Comparison of ENCODE assay signal across 16 mouse cellular contexts in genomic region chr9:61249691-61250425, GRCm38 (mm10).
DNase-seq lines count a peak whose midpoint lies in the region; ATAC-seq and TF ChIP-seq lines count a peak whose summit lies in the region.
"Had no signal": no experiment of that assay in that cellular context is flagged by ENCODE, and none has a peak within 500 bp of the region (broad histone marks: within the 10 kb centered on the region; RNA-seq: fewer than 3 reads in every experiment).

No protein-coding gene starts in this region.

- no peak overlapping the region for H3K9ac ChIP-seq in forebrain, postnatal 0 days
- H3K9ac ChIP-seq in midbrain, embryonic 11.5 days (ENCODE audit: low read length): no peak overlapping the region
- H3K9ac ChIP-seq in midbrain, embryonic 16.5 days (ENCODE audit: low read depth, low read length): no peak overlapping the region
- H3K9ac ChIP-seq in embryonic facial prominence, embryonic 12.5 days: no peak overlapping the region; the same call in 1 of the 2 replicates
- H3K9ac ChIP-seq: liver, embryonic 15.5 days had no signal

- WGBS in forebrain, embryonic 10.5 days: 17% methylated on average over 5 of the region's 5 CpGs
- 17% methylated on average over 5 of the region's 5 CpGs for WGBS in forebrain, postnatal 0 days
- WGBS in midbrain, embryonic 11.5 days: 9% methylated on average over 5 of the region's 5 CpGs
- 8% methylated on average over 5 of the region's 5 CpGs for WGBS in midbrain, embryonic 16.5 days
- 29% methylated on average over 5 of the region's 5 CpGs for WGBS in embryonic facial prominence, embryonic 12.5 days

- ATAC-seq in forebrain, postnatal 0 days: no peak
- peak; percentile 55; the same call in 1 of the 2 replicates for ATAC-seq in midbrain, embryonic 11.5 days (ENCODE audit: low FRiP score)
- ATAC-seq in midbrain, embryonic 16.5 days: no peak
- no peak for ATAC-seq in embryonic facial prominence, embryonic 12.5 days (ENCODE audit: insufficient number of reproducible peaks, insufficient read depth, low FRiP score, low TSS enrichment)
- ATAC-seq: CD4-positive, CD25-positive, alpha-beta regulatory T cell, adult 4 months had no signal

- DNase-seq in forebrain, embryonic 10.5 days (ENCODE audit: extremely low spot score, low spot score): peak; percentile 64
- DNase-seq in forebrain, postnatal 0 days: no peak
- no peak for DNase-seq in midbrain, embryonic 11.5 days (ENCODE audit: low spot score, missing footprints)
- DNase-seq in spleen, postnatal 10 days (ENCODE audit: low spot score in 2 of 2): no peak
- DNase-seq in right cerebral cortex, postnatal 36 days (ENCODE audit: low spot score in 2 of 2): no peak
- DNase-seq: cerebellum, adult 9-10 months; gastrocnemius, postnatal 10 days; heart, adult 18-20 months; kidney, adult 18-20 months; right cerebral cortex, adult 18-20 months; thymus, postnatal 14 days had no signal

- H3K9me3 ChIP-seq in forebrain, embryonic 10.5 days: peaks cover 6% of the 10 kb centered on the region; the same call in 1 of the 2 replicates
- peaks cover 5% of the 10 kb centered on the region; the same call in 1 of the 2 replicates for H3K9me3 ChIP-seq in forebrain, postnatal 0 days (ENCODE audit: low read length)
- H3K9me3 ChIP-seq in midbrain, embryonic 11.5 days (ENCODE audit: control insufficient read depth, low read length): no peaks in the 10 kb centered on the region; the same call in 1 of the 2 replicates
- H3K9me3 ChIP-seq in midbrain, embryonic 16.5 days (replicated peaks; ENCODE audit: control insufficient read depth, low read length, poor library complexity, severe bottlenecking): 0 out of 2 replicates have a peak, but pooled peaks cover 3% of the 10 kb centered on the region
- H3K9me3 ChIP-seq in embryonic facial prominence, embryonic 12.5 days: peaks cover 6% of the 10 kb centered on the region; the same call in 1 of the 2 replicates
- H3K9me3 ChIP-seq: liver, embryonic 15.5 days had no signal

- peak overlapping the region; percentile 77 for H3K27ac ChIP-seq in forebrain, embryonic 10.5 days
- no peak overlapping the region for H3K27ac ChIP-seq in forebrain, postnatal 0 days (ENCODE audit: low read depth, low read length)
- H3K27ac ChIP-seq in midbrain, embryonic 11.5 days (ENCODE audit: low read depth, low read length): 0 out of 2 replicates have a peak overlapping the region, but pooled peaks have one; percentile 11
- H3K27ac ChIP-seq in midbrain, embryonic 16.5 days (ENCODE audit: low read length): no peak overlapping the region
- peak overlapping the region; percentile 13; the same call in 1 of the 2 replicates for H3K27ac ChIP-seq in embryonic facial prominence, embryonic 12.5 days
- H3K27ac ChIP-seq: kidney, postnatal 0 days; liver, embryonic 15.5 days had no signal

- peaks cover 30% of the 10 kb centered on the region for H3K4me1 ChIP-seq in forebrain, embryonic 10.5 days
- H3K4me1 ChIP-seq in forebrain, postnatal 0 days (ENCODE audit: insufficient read depth): no peaks in the 10 kb centered on the region; the same call in 1 of the 2 replicates
- H3K4me1 ChIP-seq in midbrain, embryonic 11.5 days (ENCODE audit: control insufficient read depth, insufficient read depth, low read length): peaks cover 6% of the 10 kb centered on the region; the same call in 1 of the 2 replicates
- no peaks in the 10 kb centered on the region for H3K4me1 ChIP-seq in midbrain, embryonic 16.5 days (ENCODE audit: control insufficient read depth, insufficient read depth, low read length)
- peaks cover 15% of the 10 kb centered on the region for H3K4me1 ChIP-seq in embryonic facial prominence, embryonic 12.5 days
- H3K4me1 ChIP-seq: liver, embryonic 15.5 days had no signal

- no peak overlapping the region for H3K4me2 ChIP-seq in forebrain, postnatal 0 days (ENCODE audit: low read depth)
- no peak overlapping the region for H3K4me2 ChIP-seq in midbrain, embryonic 11.5 days
- H3K4me2 ChIP-seq in midbrain, embryonic 16.5 days (ENCODE audit: low read length): no peak overlapping the region
- no peak overlapping the region for H3K4me2 ChIP-seq in embryonic facial prominence, embryonic 12.5 days (replicated peaks)
- H3K4me2 ChIP-seq: liver, embryonic 15.5 days had no signal

- H3K4me3 ChIP-seq in forebrain, embryonic 10.5 days: no peak overlapping the region
- no peak overlapping the region for H3K4me3 ChIP-seq in forebrain, postnatal 0 days (ENCODE audit: low read depth, low read length)
- H3K4me3 ChIP-seq in midbrain, embryonic 11.5 days (ENCODE audit: low read depth, low read length): no peak overlapping the region
- no peak overlapping the region for H3K4me3 ChIP-seq in midbrain, embryonic 16.5 days (ENCODE audit: low read depth, low read length)
- H3K4me3 ChIP-seq in embryonic facial prominence, embryonic 12.5 days: no peak overlapping the region
- H3K4me3 ChIP-seq: liver, embryonic 15.5 days had no signal

- no peak for TF ChIP-seq CTCF in forebrain, postnatal 0 days (IDR thresholded peaks at IDR 0.05; ENCODE audit: low read depth)

- H3K36me3 ChIP-seq in forebrain, embryonic 10.5 days (replicated peaks): no peaks in the 10 kb centered on the region
- no peaks in the 10 kb centered on the region for H3K36me3 ChIP-seq in forebrain, postnatal 0 days (ENCODE audit: insufficient read depth)
- H3K36me3 ChIP-seq in midbrain, embryonic 11.5 days (ENCODE audit: control insufficient read depth, insufficient read depth, low read length): no peaks in the 10 kb centered on the region
- no peaks in the 10 kb centered on the region for H3K36me3 ChIP-seq in midbrain, embryonic 16.5 days (ENCODE audit: control insufficient read depth, insufficient read depth, low read length)
- H3K36me3 ChIP-seq in embryonic facial prominence, embryonic 12.5 days: no peaks in the 10 kb centered on the region
- H3K36me3 ChIP-seq: liver, embryonic 15.5 days had no signal

- H3K27me3 ChIP-seq in forebrain, embryonic 10.5 days (ENCODE audit: poor library complexity, severe bottlenecking): peaks cover 12% of the 10 kb centered on the region; the same call in 1 of the 2 replicates
- no peaks in the 10 kb centered on the region for H3K27me3 ChIP-seq in forebrain, postnatal 0 days (ENCODE audit: insufficient read depth, low read length)
- H3K27me3 ChIP-seq in midbrain, embryonic 11.5 days (ENCODE audit: control insufficient read depth, insufficient read depth, low read length): no peaks in the 10 kb centered on the region; the same call in 1 of the 2 replicates
- no peaks in the 10 kb centered on the region; the same call in 1 of the 2 replicates for H3K27me3 ChIP-seq in midbrain, embryonic 16.5 days (ENCODE audit: control insufficient read depth, insufficient read depth, low read depth, low read length)
- 0 out of 2 replicates have a peak, but pooled peaks cover 5% of the 10 kb centered on the region for H3K27me3 ChIP-seq in embryonic facial prominence, embryonic 12.5 days

Comparison
In these comparisons a context has a peak if more than half of its experiments do, and no peak if none do; other contexts are left out.
1. H3K27ac ChIP-seq: peak in forebrain, embryonic 10.5 days (single experiment), midbrain, embryonic 11.5 days (single experiment) and embryonic facial prominence, embryonic 12.5 days (single experiment); none in forebrain, postnatal 0 days (single experiment) and midbrain, embryonic 16.5 days (single experiment).